12 mouse cellular contexts compared by ENCODE assay signal in the genomic region with DNA sequence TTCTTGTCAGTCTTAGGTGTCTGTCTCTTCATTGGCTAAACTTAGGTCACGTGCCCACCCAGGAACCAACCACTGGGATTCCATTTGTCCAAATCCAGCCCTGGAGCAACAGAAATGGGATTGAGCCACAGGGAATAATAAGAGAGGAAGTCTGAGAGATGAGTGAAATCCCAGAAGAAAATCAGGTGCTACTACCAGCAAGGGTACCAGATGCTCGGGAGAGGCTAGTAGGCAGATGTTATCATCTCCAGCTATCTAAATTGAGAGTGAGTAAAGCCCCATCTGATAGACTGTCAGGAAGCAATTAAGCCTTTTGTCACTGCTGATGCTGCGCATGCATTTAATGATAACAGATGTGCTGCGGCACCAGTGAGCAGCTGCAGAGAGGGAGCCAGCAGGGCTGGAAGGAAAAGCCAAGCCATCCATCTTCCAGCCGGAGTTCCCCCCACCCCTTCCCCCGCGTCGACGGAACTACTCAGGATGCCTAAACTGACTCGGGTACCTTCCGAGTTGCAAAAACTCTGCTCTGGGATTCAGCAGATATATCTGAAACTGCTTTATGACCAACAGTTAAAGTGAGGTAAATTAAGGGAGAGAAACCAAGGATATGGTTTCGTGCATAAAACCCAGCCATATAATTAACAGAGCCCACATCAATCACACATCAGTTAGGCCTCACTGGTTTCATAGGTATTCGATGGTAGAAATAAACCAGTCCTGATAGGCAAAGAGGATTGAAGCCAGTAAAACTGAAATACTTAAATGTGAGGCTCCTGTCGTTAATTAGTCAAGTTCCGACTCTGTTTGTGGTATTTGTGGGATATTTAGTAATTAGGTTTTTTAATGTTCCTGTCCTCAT. TPM values are rescaled to one million over a fixed set of nuclear protein-coding genes. Genes with fewer than 3 reads are reported as not detected.
DNase-seq lines count a peak whose midpoint lies in the region; ATAC-seq and TF ChIP-seq lines count a peak whose summit lies in the region.
"Had no signal": no experiment of that assay in that cellular context is flagged by ENCODE, and none has a peak within 500 bp of the region (broad histone marks: within the 10 kb centered on the region; RNA-seq: fewer than 3 reads in every experiment).

No protein-coding gene starts in this region.

- ATAC-seq in intestine, postnatal 0 days, result no peak

- no peak overlapping the region for H3K27ac ChIP-seq in midbrain, embryonic 10.5 days (replicated peaks)
- H3K27ac ChIP-seq in intestine, postnatal 0 days (ENCODE audit: low read depth, low read length), result no peak overlapping the region
- H3K27ac ChIP-seq: heart, embryonic 13.5 days; liver, embryonic 13.5 days had no signal

- TF ChIP-seq CTCF in intestine, postnatal 0 days (IDR thresholded peaks at IDR 0.05; ENCODE audit: low read depth), result no peak

- H3K9me3 ChIP-seq in midbrain, embryonic 10.5 days (replicated peaks), result no peaks in the 10 kb centered on the region
- no peaks in the 10 kb centered on the region for H3K9me3 ChIP-seq in intestine, postnatal 0 days (ENCODE audit: control insufficient read depth)
- H3K9me3 ChIP-seq: heart, embryonic 13.5 days; liver, embryonic 13.5 days had no signal

- H3K36me3 ChIP-seq in midbrain, embryonic 10.5 days, result no peaks in the 10 kb centered on the region
- H3K36me3 ChIP-seq in intestine, postnatal 0 days (ENCODE audit: control insufficient read depth, insufficient read depth), result no peaks in the 10 kb centered on the region
- H3K36me3 ChIP-seq: heart, embryonic 13.5 days; liver, embryonic 13.5 days had no signal

- H3K27me3 ChIP-seq in midbrain, embryonic 10.5 days (ENCODE audit: low read depth, poor library complexity, severe bottlenecking), result no peaks in the 10 kb centered on the region
- H3K27me3 ChIP-seq in intestine, postnatal 0 days (replicated peaks; ENCODE audit: control insufficient read depth, insufficient read depth, low read length), result no peaks in the 10 kb centered on the region
- H3K27me3 ChIP-seq: heart, embryonic 13.5 days; liver, embryonic 13.5 days had no signal

- no peaks in the 10 kb centered on the region for H3K4me1 ChIP-seq in midbrain, embryonic 10.5 days
- no peaks in the 10 kb centered on the region for H3K4me1 ChIP-seq in intestine, postnatal 0 days (replicated peaks; ENCODE audit: control insufficient read depth, insufficient read depth, low read length)
- H3K4me1 ChIP-seq: heart, embryonic 13.5 days; liver, embryonic 13.5 days had no signal

- 83% methylated on average over 15 of the region's 15 CpGs for WGBS in midbrain, embryonic 10.5 days
- 60% methylated on average over 15 of the region's 15 CpGs for whole genome bisulfite sequencing in intestine, postnatal 0 days

- no peak overlapping the region for H3K9ac ChIP-seq in intestine, postnatal 0 days (ENCODE audit: low read depth, low read length)
- H3K9ac ChIP-seq: heart, embryonic 13.5 days; liver, embryonic 13.5 days had no signal

- no peak overlapping the region for H3K4me3 ChIP-seq in midbrain, embryonic 10.5 days
- H3K4me3 ChIP-seq in intestine, postnatal 0 days (ENCODE audit: low read depth, low read length), result no peak overlapping the region
- H3K4me3 ChIP-seq: heart, embryonic 13.5 days; liver, embryonic 13.5 days had no signal

- peak; percentile 6 for DNase-seq in testis, postnatal 14 days (ENCODE audit: low spot score)
- no peak for DNase-seq in testis, postnatal 10 days (ENCODE audit: low spot score)
- peak; percentile 46 for DNase-seq in forelimb bud, embryonic 11.5 days (ENCODE audit: low read depth, low spot score)
- peak; percentile 16 for DNase-seq in midbrain, embryonic 10.5 days (ENCODE audit: low spot score)
- no peak for DNase-seq in cerebellum, adult 8-10 months
- no peak for DNase-seq in heart, adult 9 months (ENCODE audit: low spot score in 2 of 2)
- no peak for DNase-seq in kidney, postnatal 25 days
- DNase-seq: cerebellum, adult 11-12 months; liver, embryonic 13.5 days; thymus, postnatal 14 days had no signal

- H3K4me2 ChIP-seq in intestine, postnatal 0 days (replicated peaks; ENCODE audit: low read depth), result no peak overlapping the region
- H3K4me2 ChIP-seq: heart, embryonic 13.5 days; liver, embryonic 13.5 days had no signal

RNA-seq across cellular contexts. Expression of a gene that starts 53.1 kb away (rescaled TPM):
- 1.7 and 2.4 TPM in 2 replicates for polyA plus RNA-seq in midbrain, embryonic 10.5 days (2016; fragmentation: Nextera tagmentation; extraction: Ambion mirVana)
- polyA plus RNA-seq in intestine, postnatal 0 days (2015; fragmentation: Nextera tagmentation; extraction: Ambion mirVana), result 0.43 and 0.72 TPM in 2 replicates

Comparison
In these comparisons a context has a peak if more than half of its experiments do, and no peak if none do; other contexts are left out.
1. DNase-seq: peak in testis, postnatal 14 days (single experiment), forelimb bud, embryonic 11.5 days (single experiment) and midbrain, embryonic 10.5 days (single experiment); none in testis, postnatal 10 days (single experiment), cerebellum, adult 8-10 months (single experiment), heart, adult 9 months (0 of 2) and kidney, postnatal 25 days (0 of 2).